Mouse (Mus musculus) gastrocnemius, postnatal 14 days (tissue): ENCODE measurements around the gene Asgr2. TPM values are rescaled to one million over a fixed set of nuclear protein-coding genes. Genes with fewer than 3 reads are reported as not detected.
"Not testable (repeated sequence)": the region's sequence is repeated elsewhere in the genome, so short reads cannot be mapped to it uniquely, and the experiment has no call there.

Experiments
- DNase-seq: peaks from one replicate; pipeline ENCODE4 v3.0.0; 2021; ENCODE audit warnings: mixed read lengths
- intact Hi-C: fragments of 180-260 bp; cut with DNase I; formaldehyde crosslinking; loops from one replicate; pipeline ENCODE4 v1.15.1; 2025; ENCODE audit warnings: low total_unique reads
- total RNA-seq, 2 experiments: library from RNA; stranded (reverse); gene quantifications; 2 replicates each; pipeline ENCODE4 v1.2.3; 2021

Gene Asgr2
- total RNA-seq, 2 experiments from 2014 or later, result not detected

DNA sequence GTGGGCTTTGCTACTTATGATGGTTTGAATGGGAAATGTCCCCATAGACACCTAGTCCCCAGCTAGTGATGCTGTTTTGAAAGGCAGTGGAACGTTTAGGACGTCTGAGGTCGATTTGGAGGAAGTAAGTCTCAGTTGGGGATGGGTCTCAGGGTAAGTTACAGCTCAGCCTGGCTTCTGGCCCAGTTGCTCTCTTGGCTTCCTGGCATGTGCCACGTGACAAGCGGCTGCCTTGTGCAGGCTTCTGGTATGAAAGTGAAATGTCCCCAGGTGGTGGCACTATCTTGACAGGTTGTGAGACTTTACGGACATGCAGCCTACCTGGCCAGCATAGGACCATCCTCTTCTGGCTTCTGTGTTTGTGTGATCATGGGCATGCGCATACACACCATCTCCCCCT is 12.5 kb upstream of the Asgr2 start:
- DNase-seq, result no peak
- intact Hi-C loops, result loop anchor here (5.0 kb wide), 1 partner anchor 132 kb away; the partner anchor contains the start of gene Slc16a11

DNA sequence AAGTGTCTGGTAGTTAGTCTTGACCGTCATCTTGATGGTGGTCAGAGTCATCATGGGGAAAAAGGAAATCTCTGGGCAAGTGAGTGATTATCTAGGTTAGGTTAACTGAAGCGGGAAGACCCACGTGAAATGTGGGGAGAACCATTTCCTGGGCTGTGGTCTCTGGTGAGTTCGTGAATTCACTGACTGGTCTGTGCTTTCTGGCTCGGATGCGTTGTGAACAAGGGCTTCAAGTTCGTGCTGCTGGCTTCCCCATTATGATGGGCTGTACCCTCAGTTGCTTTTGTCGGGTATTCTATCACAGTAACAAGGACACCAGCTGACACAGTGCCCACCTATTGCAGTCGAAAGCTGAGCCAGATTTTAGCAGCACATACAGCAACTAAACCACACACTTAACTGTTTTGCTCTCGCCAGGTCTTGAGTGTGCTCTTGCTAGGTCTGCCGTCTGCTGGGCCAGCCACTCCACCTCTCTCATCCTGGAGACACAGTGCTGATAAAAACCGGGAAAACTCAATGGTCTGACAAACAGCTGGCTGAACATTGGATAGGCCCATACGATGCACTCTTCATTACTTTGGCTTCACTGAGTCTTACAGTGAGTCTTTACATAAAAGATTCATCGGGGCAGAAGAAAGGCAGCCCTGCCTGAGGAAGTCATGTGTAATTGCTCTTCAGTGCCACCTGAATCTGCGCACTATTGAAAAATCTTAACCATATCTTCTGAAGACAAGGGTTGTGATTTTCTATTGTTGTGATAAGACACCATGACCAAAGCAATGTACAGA is 11.4 kb upstream of the Asgr2 start:
- DNase-seq, result no peak
- intact Hi-C loops, result no loop called here

DNA sequence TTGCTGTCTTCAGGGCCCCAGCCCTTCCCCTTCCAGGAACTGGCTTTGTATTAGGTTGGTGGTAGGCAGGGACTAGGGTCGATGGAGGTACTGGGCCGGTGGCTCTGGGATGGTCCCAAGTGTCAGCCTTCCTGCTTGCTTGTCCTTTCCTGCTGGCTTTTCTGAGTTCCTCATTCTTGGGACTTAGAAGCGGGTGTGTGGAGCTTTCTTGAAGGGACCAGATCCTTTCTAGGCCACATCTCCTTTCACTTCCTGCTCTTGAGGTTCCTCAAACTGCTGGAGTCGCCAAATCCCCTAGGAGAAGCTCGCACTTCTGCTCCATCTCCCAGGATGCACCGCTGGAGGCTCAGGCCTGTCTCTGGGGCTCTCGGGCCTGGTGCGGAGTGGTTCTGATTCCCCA is 7.9 kb upstream of the Asgr2 start:
- intact Hi-C loops, result no loop called here
- DNase-seq, result no peak

DNA sequence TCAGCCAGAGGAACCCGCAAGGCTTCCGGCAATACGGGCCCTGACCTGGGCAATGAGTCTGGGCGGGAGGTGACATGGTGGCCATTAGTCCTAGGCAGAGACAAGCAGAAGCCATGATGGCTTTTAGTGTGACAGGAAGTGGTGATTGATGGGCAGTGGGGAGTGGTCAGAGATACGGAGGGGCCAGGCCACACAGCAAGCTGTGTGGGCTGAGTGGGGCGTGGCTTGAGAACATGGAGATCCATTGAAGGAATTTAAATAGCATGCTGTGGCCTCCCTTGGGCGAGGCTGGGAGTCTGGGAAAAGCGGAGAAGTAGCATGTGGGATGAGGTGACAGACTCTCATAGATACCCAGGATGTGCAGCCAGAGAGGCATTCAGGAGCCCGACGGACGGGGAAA is 5.0 kb downstream of the Asgr2 start:
- no peak for DNase-seq
- intact Hi-C loops, result no loop called here

DNA sequence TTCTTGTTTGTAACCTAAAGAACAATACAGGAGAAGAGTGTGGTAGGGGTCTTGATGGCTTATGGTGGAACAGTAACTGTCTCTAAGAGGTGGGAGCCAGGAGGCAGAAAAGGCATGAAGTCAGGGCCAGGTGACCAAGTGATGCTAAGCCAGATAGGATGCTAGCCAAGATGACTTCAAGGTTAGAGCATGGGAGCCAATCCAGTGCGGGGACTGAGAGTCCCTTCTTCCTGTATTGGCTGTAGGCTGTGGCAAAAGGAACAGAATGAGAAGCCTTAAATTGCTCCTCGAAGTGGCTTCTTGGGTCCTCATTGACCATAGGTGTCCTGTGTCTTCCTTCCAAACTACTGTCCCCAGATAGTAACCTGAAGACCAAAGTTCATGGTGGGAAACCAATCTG is 6.7 kb downstream of the Asgr2 start:
- DNase-seq, result no peak
- intact Hi-C loops, result no loop called here

DNA sequence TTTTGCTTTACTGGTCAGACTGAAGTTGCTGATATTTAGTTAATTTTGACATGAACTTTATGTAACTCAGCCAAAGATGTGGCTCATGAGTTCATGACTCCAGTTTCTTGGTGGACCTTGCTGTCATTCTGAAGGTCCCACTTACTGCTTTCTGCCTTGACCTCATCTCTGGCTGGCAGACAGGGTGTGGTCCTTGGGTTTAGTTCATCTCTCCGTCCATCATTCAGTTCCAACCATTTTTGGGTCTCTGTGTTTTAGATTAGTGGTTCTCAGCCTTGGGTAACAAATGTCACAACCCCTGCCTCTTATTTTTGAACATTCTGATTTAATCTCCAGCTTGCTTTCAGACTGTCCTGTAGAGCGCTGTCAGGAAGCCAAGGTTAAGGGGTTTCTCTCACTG is 7.4 kb downstream of the Asgr2 start:
- DNase-seq, result no peak
- intact Hi-C loops, result no loop called here

DNA sequence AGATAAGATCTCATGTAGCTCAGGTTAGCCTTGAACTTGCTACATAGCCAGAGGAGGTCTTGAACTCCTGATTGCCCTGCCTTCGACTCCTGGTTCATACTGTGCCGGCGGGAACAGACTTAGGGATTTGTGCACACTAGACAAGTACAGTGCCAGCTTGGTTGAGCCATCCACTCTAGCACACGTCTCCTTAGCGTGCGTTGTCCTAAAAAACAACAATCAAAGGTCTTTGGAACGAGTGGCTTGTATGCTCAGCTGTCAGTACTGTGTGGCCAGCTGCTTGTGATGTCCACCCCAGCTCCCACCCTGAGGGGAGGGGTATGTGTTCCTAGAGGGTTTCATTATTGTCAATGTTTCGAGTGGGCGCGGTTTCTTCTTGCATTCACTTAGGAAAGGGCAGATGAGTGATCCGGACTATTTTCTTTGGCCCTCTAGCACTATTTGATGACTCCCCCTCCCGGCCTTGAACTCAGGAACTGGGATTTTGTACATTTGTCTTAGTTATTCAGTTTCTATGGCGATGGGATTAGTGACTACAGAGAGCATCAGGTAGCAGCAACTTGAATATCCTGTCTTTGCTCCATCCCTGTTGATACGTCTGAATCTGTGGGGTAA is 11.4 kb downstream of the Asgr2 start:
- intact Hi-C loops, result no loop called here
- no peak for DNase-seq

DNA sequence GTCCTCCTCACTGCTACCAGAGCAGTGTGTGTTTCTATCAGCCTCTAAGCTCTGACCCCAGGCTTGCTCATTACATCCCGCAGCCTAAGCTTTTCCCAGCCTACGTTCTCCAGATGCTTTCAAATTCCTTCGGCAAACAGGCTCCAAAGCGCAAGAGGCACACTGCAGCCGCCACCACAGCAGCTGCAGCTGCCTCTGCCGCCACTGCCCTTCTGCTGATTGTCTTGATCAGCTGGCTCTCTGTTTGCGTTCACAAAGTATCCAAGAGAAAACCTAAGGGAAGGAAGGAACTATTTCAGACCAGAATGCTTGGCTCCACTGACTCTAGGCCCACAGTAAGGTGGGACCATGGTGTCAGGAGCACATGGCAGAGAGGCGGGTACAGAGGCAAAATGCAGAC is 14.6 kb downstream of the Asgr2 start:
- DNase-seq, result no peak
- intact Hi-C loops, result no loop called here

DNA sequence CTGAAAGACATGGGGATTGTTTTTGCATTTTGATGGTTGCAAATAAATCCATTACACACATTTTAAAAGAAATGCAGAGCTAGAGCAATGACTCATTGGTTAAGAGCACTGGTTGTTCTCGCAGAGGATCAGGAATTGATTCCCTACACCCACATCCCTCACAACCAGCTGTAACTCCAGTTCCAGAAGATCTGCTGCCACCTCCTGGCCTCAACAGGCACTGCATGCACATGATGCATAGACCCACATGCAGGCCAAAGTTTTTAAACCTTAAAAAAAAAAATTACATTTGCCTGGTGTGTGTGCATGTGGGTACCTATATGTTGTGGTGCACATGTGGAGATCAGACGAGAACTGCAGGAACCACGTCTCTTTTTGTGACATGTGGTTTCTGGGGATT is 17.7 kb downstream of the Asgr2 start:
- DNase-seq, result no peak
- intact Hi-C loops, result no loop called here

DNA sequence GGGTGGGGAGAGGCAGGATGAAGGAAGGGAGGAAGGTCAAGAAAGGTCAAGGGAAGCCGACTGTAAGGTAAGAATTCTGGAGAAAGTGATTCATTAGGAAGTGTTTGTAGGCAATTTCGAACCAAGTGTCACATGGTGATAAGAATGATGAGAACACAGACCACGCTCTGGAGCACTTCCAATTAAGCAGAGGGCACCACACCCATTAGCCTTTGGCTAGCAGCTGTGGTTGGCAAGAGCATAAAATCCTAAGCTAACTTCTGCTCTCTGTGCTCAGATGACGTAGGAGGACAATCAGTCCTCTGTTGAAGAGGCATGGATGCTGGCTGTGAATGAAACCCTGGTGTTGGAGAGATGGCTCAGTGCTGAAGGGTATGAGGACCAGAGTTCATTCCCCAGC is 22.1 kb downstream of the Asgr2 start:
- intact Hi-C loops, result no loop called here
- DNase-seq, result no peak

DNA sequence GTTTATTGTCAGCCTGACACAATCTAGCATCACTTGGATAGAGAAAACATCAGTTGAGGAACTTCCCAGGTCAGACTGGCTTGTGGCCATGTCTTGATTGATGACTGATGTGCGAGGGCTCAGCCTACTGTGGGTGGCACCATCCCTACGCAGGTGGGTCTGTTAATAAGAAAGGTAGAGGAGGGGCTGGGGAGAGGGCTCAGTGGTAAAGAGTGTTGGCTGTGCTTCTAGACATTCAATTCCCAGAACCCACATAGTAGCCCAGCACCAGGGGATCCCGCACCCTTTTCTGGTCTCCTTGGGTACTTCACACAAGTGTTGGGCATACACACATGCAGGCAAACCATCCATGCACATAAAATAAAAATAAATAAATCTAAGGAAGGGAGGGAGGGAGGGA is 23.5 kb downstream of the Asgr2 start:
- DNase-seq, result no peak
- intact Hi-C loops, result no loop called here

DNA sequence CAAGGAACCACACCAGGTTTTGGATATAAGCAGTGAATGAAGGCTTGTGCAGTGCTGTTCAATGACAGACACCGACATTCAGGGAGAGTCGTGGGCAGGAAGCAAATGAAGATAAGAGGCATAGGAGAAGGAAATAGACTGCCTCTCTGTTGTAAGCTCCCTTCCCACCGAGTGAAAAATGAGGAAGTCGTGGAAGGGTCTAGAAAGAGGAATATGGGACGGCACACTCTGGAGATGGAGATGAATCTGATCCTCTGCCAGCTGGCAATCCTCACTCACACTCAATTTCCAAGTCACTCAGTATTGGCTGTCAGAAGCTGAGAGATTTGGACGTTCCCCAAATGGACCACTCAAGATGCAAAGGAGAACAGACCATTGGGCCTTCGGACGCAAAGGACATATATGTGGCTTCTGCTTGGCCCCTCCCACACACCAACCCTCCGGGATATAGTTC is 37.5 kb downstream of the Asgr2 start, which contains the start of gene Mgl2:
Gene Mgl2 (plus strand): TSS at position 404 of the 454 bp plus-strand sequence.
- DNase-seq, result no peak

DNA sequence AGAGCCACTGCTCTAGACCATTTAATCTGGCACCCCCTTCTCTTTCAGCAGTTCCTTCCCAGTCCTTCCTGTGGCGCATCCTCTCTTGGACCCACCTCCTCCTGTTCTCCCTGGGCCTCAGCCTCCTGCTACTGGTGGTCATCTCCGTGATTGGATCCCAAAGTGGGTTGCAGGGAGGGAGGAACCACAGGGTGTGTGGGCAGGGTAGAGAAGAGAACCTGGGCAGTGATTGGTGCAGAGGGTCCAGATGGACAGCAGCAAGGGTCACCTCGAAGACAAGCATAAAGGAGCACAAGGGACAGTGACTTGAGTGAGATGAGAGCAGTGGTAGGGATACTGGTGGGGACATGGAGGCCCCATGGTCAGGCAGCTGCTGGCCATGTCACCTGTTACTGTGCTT is 42.6 kb downstream of the Asgr2 start:
- DNase-seq, intact Hi-C loops: not testable (repeated sequence)

More for the DNA sequence above, 37.5 kb downstream of the Asgr2 start, which contains the start of gene Mgl2:
- intact Hi-C loops, result no loop called here

DNA sequence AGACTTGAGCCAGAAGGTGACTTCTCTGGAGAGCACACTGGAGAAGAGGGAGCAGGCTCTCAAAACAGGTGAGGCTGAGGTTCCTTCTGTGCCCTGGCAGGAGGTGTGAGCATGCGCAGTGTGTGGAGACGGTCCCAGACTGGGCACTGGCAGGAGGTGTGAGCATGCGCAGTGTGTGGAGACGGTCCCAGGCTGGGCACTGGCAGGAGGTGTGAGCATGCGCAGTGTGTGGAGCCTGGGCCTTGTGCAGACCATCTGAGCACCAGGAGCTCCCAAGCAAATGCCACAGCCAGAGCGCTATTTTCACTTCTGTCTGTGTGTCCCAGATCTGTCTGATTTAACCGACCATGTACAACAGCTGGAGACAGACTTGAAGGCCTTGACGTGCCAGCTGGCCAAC is 43.5 kb downstream of the Asgr2 start:
- intact Hi-C loops, result not testable (repeated sequence)

DNA sequence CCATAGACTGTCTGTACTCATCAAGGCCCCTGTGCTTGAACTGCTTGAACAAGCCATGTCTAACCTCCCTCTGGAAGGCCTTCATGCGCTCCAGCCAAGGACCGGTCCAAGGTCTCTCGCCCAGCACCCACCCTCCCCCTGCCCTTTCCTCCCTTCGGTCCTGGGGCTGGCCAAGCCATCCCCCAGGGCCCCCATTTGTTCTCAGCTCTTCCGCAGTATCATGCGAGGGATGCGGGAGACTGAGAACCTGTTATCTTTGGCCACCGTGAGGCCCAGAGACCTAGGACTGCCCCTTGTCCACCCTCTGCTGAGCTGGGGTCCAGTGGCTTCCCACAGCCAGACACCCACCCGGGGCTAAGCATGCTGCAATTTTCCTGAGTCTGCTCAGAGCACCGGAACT is 46.7 kb downstream of the Asgr2 start:
- no peak for DNase-seq
- intact Hi-C loops, result no loop called here

More for the DNA sequence above, 43.5 kb downstream of the Asgr2 start:
- not testable (repeated sequence) for DNase-seq

DNA sequence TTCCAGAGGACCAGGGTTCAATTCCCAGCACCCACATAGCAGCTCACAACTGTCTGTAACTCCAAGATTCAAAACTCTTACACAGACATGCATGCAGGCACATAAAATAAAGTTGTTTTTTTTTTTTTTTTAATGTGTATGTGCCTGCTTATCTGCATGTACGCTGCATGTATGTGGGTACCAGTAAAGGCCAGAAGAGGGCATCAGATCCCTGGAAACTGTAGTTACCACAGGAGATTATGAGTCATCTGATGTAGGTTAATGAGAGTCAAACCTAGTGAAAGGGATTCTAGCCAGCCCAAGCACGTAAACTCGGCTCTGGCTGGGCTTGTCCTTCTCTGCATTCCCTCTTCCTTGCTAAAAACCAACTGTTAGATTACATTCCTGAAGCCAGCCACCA is 58.6 kb downstream of the Asgr2 start:
- intact Hi-C loops, result no loop called here
- DNase-seq, result no peak

Other genes with a start within 250 kb of the Asgr2 start
- gene Plscr3, start 246.3 kb upstream of the Asgr2 start, total RNA-seq, result 10 to 100 TPM; 16.5 to 22.4 TPM
- under 1 TPM in 1 of 2 experiments, not detected in 1; 0.10 TPM for gene Tnk1, start 233.9 kb upstream of the Asgr2 start, total RNA-seq
- gene Tmem95, start 214.6 kb upstream of the Asgr2 start, total RNA-seq, result not detected
- 1 to 10 TPM; 2.0 TPM for gene Kctd11, start 211.2 kb upstream of the Asgr2 start, total RNA-seq
- under 1 TPM; 0.33 to 0.55 TPM for gene Acap1, start 197.1 kb upstream of the Asgr2 start, total RNA-seq
- gene 2810408A11Rik, start 191.7 kb upstream of the Asgr2 start, total RNA-seq, result under 1 TPM; 0.62 to 0.84 TPM
- gene Neurl4, start 191.6 kb upstream of the Asgr2 start, total RNA-seq, result 10 to 100 TPM; 27.2 to 29.1 TPM
- 10 to 100 TPM; 21.8 to 24.2 TPM for gene Gps2, start 178.8 kb upstream of the Asgr2 start, total RNA-seq
- gene Eif5a, start 170.7 kb upstream of the Asgr2 start, total RNA-seq, result 100 to 1,000 TPM; 567 to 637 TPM
- gene Ybx2, start 156.8 kb upstream of the Asgr2 start, total RNA-seq, result 1 to 10 TPM; 2.1 to 4.3 TPM
- 100 to 1,000 TPM; 158 to 236 TPM for gene Slc2a4, start 144.5 kb upstream of the Asgr2 start, total RNA-seq
- gene Cldn7, start 127.9 kb upstream of the Asgr2 start, total RNA-seq, result under 1 TPM in 1 of 2 experiments, not detected in 1; 0.72 TPM
- 100 to 1,000 TPM; 185 to 209 TPM for gene Ctdnep1, start 111.5 kb upstream of the Asgr2 start, total RNA-seq
- 10 to 100 TPM; 43.0 to 52.9 TPM for gene Elp5, start 110.1 kb upstream of the Asgr2 start, total RNA-seq
- 100 to 1,000 TPM; 170 to 180 TPM for gene Gabarap, start 101.5 kb upstream of the Asgr2 start, total RNA-seq
- gene Phf23, start 96.9 kb upstream of the Asgr2 start, total RNA-seq, result 10 to 100 TPM; 20.4 to 20.7 TPM
- 1 to 10 TPM; 5.1 to 7.8 TPM for gene Dvl2, start 92.0 kb upstream of the Asgr2 start, total RNA-seq
- gene Acadvl, start 77.2 kb upstream of the Asgr2 start, total RNA-seq, result 100 to 1,000 TPM; 266 to 408 TPM
- gene Dlg4, start 75.7 kb upstream of the Asgr2 start, total RNA-seq, result 1 to 10 TPM; 8.7 to 9.2 TPM
- not detected for gene Asgr1, start 38.6 kb upstream of the Asgr2 start, total RNA-seq
- gene Mgl2, start 37.7 kb downstream of the Asgr2 start, total RNA-seq, result 1 to 10 TPM; 1.9 to 3.1 TPM
- gene Clec10a, start 63.6 kb downstream of the Asgr2 start, total RNA-seq, result 1 to 10 TPM; 1.8 to 3.1 TPM
- gene Slc16a11, start 120.1 kb downstream of the Asgr2 start, total RNA-seq, result under 1 TPM in 1 of 2 experiments, not detected in 1; 0.22 TPM
- 1 to 10 TPM in 1 of 2 experiments, under 1 TPM in 1; 0.53 to 1.5 TPM for gene Slc16a13, start 128.4 kb downstream of the Asgr2 start, total RNA-seq
- 10 to 100 TPM; 12.4 to 13.7 TPM for gene Bcl6b, start 137.2 kb downstream of the Asgr2 start, total RNA-seq
- 10 to 100 TPM; 29.7 to 37.4 TPM for gene 0610010K14Rik, start 145.3 kb downstream of the Asgr2 start, total RNA-seq
- gene Gm21988, start 147.2 kb downstream of the Asgr2 start, total RNA-seq, result 1 to 10 TPM; 2.6 to 2.7 TPM
- gene Rnasek, start 147.2 kb downstream of the Asgr2 start, total RNA-seq, result 10 to 100 TPM; 96.0 to 96.9 TPM
- gene Alox12, start 162.7 kb downstream of the Asgr2 start, total RNA-seq, result 1 to 10 TPM in 1 of 2 experiments, under 1 TPM in 1; 1.00 to 1.2 TPM
- gene Alox12e, start 230.0 kb downstream of the Asgr2 start, total RNA-seq, result under 1 TPM in 1 of 2 experiments, not detected in 1; 0.09 TPM